Mouse (Mus musculus): ENCODE results near the gene Dcaf15. TPM values are rescaled to one million over a fixed set of nuclear protein-coding genes. Genes with fewer than 3 reads are reported as not detected.

Gene Dcaf15
- polyA plus RNA-seq, 1 experiment from 2014 or later = 3.2 TPM

MicroRNA genes within 50 kb of the gene (microRNA counts, 519-probe panel; counts per million panel counts)
- 3,697 counts per million, percentile 75 among the panel's probes with 10 or more counts for microRNA mmu-miR-709

Small RNA genes within 50 kb of the gene (microRNA-seq; reads per million reads assigned to microRNA genes)
- gene Mir709 = not detected

Other genes with a start within 250 kb of the Dcaf15 start
- 1.1 and 1.6 TPM in 2 replicates for gene Adgrl1, start 204.7 kb downstream of the Dcaf15 start, polyA plus RNA-seq (2015; fragmentation: Nextera tagmentation; extraction: Ambion mirVana)
- gene Gm10644, start 149.6 kb downstream of the Dcaf15 start, polyA plus RNA-seq (2015; fragmentation: Nextera tagmentation; extraction: Ambion mirVana) = 0.39 and 0.47 TPM in 2 replicates
- gene Asf1b, start 149.3 kb downstream of the Dcaf15 start, polyA plus RNA-seq (2015; fragmentation: Nextera tagmentation; extraction: Ambion mirVana) = 116 and 118 TPM in 2 replicates
- 51.2 and 51.5 TPM in 2 replicates for gene Prkaca, start 131.8 kb downstream of the Dcaf15 start, polyA plus RNA-seq (2015; fragmentation: Nextera tagmentation; extraction: Ambion mirVana)
- gene Samd1, start 107.1 kb downstream of the Dcaf15 start, polyA plus RNA-seq (2015; fragmentation: Nextera tagmentation; extraction: Ambion mirVana) = 5.8 and 6.9 TPM in 2 replicates
- gene 1700067K01Rik, start 103.3 kb downstream of the Dcaf15 start, polyA plus RNA-seq (2015; fragmentation: Nextera tagmentation; extraction: Ambion mirVana) = 0.58 and 0.61 TPM in 2 replicates
- gene 2210011C24Rik, start 92.6 kb downstream of the Dcaf15 start, polyA plus RNA-seq (2015; fragmentation: Nextera tagmentation; extraction: Ambion mirVana) = not detected in 2 replicates
- gene Palm3, start 83.3 kb downstream of the Dcaf15 start, polyA plus RNA-seq (2015; fragmentation: Nextera tagmentation; extraction: Ambion mirVana) = 0.15 and 0.23 TPM in 2 replicates
- 0.74 and 1.3 TPM in 2 replicates for gene Il27ra, start 62.2 kb downstream of the Dcaf15 start, polyA plus RNA-seq (2015; fragmentation: Nextera tagmentation; extraction: Ambion mirVana)
- 0.15 TPM in 1 of 2 replicates, not detected in the other for gene Rln3, start 59.8 kb downstream of the Dcaf15 start, polyA plus RNA-seq (2015; fragmentation: Nextera tagmentation; extraction: Ambion mirVana)
- gene Gm10643, start 39.6 kb downstream of the Dcaf15 start, polyA plus RNA-seq (2015; fragmentation: Nextera tagmentation; extraction: Ambion mirVana) = 0.24 and 0.30 TPM in 2 replicates
- gene Rfx1, start 37.9 kb downstream of the Dcaf15 start, polyA plus RNA-seq (2015; fragmentation: Nextera tagmentation; extraction: Ambion mirVana) = 2.4 and 2.9 TPM in 2 replicates
- gene Podnl1, start 21.2 kb upstream of the Dcaf15 start, polyA plus RNA-seq (2015; fragmentation: Nextera tagmentation; extraction: Ambion mirVana) = not detected in 2 replicates
- gene Cc2d1a, start 43.2 kb upstream of the Dcaf15 start, polyA plus RNA-seq (2015; fragmentation: Nextera tagmentation; extraction: Ambion mirVana) = 5.4 and 5.5 TPM in 2 replicates
- 0.25 and 0.41 TPM in 2 replicates for gene 4930432K21Rik, start 43.3 kb upstream of the Dcaf15 start, polyA plus RNA-seq (2015; fragmentation: Nextera tagmentation; extraction: Ambion mirVana)
- 0.31 TPM in 2 replicates for gene Nanos3, start 80.4 kb upstream of the Dcaf15 start, polyA plus RNA-seq (2015; fragmentation: Nextera tagmentation; extraction: Ambion mirVana)
- gene Zswim4, start 132.3 kb upstream of the Dcaf15 start, polyA plus RNA-seq (2015; fragmentation: Nextera tagmentation; extraction: Ambion mirVana) = 2.0 and 2.5 TPM in 2 replicates
- gene D8Ertd738e, start 145.0 kb upstream of the Dcaf15 start, polyA plus RNA-seq (2015; fragmentation: Nextera tagmentation; extraction: Ambion mirVana) = 176 and 183 TPM in 2 replicates
- 28.6 and 30.5 TPM in 2 replicates for gene Mri1, start 152.6 kb upstream of the Dcaf15 start, polyA plus RNA-seq (2015; fragmentation: Nextera tagmentation; extraction: Ambion mirVana)
- 7.3 and 7.7 TPM in 2 replicates for gene Ccdc130, start 165.6 kb upstream of the Dcaf15 start, polyA plus RNA-seq (2015; fragmentation: Nextera tagmentation; extraction: Ambion mirVana)

Data from liver, embryonic 15.5 days (tissue).